27 mouse cellular contexts compared by ENCODE assay signal in genomic region chr5:53834489-53834888, GRCm38 (mm10).
"Had no signal": no experiment of that assay in that cellular context is flagged by ENCODE, and none has a peak within 500 bp of the region (broad histone marks: within the 10 kb centered on the region; RNA-seq: fewer than 3 reads in every experiment).

No protein-coding gene starts in this region.

- H3K27ac ChIP-seq: gastrocnemius, adult 2 months; heart, embryonic 10.5 days; hindbrain, embryonic 10.5 days; hindbrain, embryonic 12.5 days; hindbrain, embryonic 14.5 days; intestine, embryonic 15.5 days; layer of hippocampus, adult 2 months; left cerebral cortex, adult 2 months; limb, embryonic 10.5 days; limb, embryonic 12.5 days; liver, embryonic 13.5 days; liver, embryonic 15.5 days had no signal

- H3K36me3 ChIP-seq: liver, embryonic 13.5 days; liver, embryonic 15.5 days had no signal

- H3K9me3 ChIP-seq: heart, embryonic 10.5 days; heart, embryonic 12.5 days; hindbrain, embryonic 10.5 days; hindbrain, embryonic 12.5 days; intestine, embryonic 15.5 days; limb, embryonic 10.5 days; limb, embryonic 12.5 days; liver, embryonic 13.5 days; liver, embryonic 15.5 days had no signal

- H3K4me2 ChIP-seq: heart, embryonic 12.5 days; hindbrain, embryonic 12.5 days; hindbrain, embryonic 14.5 days; intestine, embryonic 15.5 days; limb, embryonic 12.5 days; liver, embryonic 11.5 days; liver, embryonic 13.5 days; liver, embryonic 15.5 days had no signal

- ATAC-seq: hindbrain, embryonic 16.5 days; inflammation-experienced regulatory T-cells, adult 6 months; intestine, embryonic 15.5 days; intestine, postnatal 0 days had no signal

- H3K4me3 ChIP-seq: gastrocnemius, adult 2 months; heart, embryonic 10.5 days; heart, embryonic 12.5 days; hindbrain, embryonic 10.5 days; hindbrain, embryonic 12.5 days; intestine, embryonic 15.5 days; layer of hippocampus, adult 2 months; left cerebral cortex, adult 2 months; limb, embryonic 10.5 days; limb, embryonic 12.5 days; liver, embryonic 13.5 days; liver, embryonic 15.5 days had no signal

- H3K4me1 ChIP-seq: heart, embryonic 10.5 days; hindbrain, embryonic 10.5 days; hindbrain, embryonic 12.5 days; intestine, embryonic 15.5 days; limb, embryonic 10.5 days; limb, embryonic 12.5 days; liver, embryonic 13.5 days; liver, embryonic 15.5 days had no signal

- H3K27me3 ChIP-seq: heart, embryonic 12.5 days; hindbrain, embryonic 12.5 days; intestine, embryonic 15.5 days; limb, embryonic 12.5 days; liver, embryonic 13.5 days; liver, embryonic 15.5 days had no signal

- H3K9ac ChIP-seq: heart, embryonic 12.5 days; hindbrain, embryonic 12.5 days; hindbrain, embryonic 14.5 days; intestine, embryonic 15.5 days; limb, embryonic 12.5 days; liver, embryonic 13.5 days; liver, embryonic 15.5 days had no signal

- DNase-seq: gastrocnemius, adult 2 months; gastrocnemius, postnatal 10 days; gastrocnemius, postnatal 25 days; heart, postnatal 14 days; heart, postnatal 36 days; kidney, adult 18-20 months; kidney, adult 8-10 months; kidney, postnatal 10 days; kidney, postnatal 25 days; kidney, postnatal 4 days; liver; liver, embryonic 13.5 days had no signal
